Mouse (Mus musculus) retina, embryonic 14.5 days (tissue): ENCODE data around the gene Lrrc42.

Experiments used
- DNase-seq: peaks from one replicate; pipeline ENCODE4 v3.0.0-alpha.2; 2015; ENCODE audit warnings: low spot score

Gene Lrrc42

DNA sequence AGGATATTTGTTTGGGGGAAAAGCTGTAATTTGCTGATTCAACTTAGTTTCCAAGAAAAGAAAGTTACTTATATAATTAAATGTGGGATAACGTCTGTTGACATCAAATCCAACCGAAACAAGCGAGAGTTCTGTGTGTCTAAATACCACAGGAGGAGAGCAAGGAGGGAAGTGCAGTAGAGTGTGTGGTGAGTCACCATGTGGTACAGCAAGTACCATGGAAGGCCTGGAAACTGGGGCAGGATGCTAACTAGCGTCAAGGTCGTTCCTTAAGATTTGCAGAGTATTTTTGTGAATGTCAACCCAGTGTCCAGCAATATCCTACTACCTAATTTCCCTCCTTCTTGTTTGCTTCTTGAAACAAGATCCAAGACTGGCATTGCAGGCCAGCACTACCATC lies 55.3 kb downstream of the Lrrc42 start:
- no peak for DNase-seq

DNA sequence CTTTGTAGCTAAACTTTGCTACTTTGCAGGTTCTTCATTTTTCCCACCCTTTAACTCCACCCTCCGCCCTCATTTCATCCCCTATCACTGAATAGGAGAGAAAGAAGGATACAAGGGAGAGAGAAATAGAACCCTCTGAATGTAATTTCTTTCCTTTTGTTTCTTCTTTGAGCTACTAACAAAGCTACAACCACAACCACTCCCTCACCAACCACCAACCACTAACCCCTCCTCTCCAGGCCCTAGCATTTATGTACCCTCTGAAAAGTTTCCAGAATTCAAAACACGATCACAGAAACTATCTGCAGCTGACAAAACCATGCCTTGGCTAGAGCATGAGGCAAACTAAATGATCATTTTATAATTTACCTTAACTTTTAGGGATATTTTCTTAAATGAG lies 56.9 kb downstream of the Lrrc42 start:
- DNase-seq, result no peak

DNA sequence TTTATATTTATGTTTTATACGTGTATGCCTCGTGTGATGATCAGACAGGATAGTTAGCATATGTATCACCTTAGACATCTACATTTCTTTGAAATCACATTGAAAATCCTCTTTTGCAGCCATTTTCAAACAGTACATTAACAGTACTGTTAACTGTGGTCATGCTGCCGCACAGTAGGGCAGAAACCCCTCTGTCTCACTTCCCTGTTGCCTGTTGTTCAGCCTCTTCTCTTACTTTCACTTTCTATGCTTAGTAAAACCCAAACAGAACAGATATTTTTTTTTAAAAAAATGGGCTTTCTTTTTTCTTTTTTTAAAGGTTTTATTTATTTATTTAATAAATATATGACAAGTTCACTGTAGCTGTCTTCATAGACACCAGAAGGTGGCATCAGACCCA lies 59.5 kb downstream of the Lrrc42 start:
- DNase-seq, result no peak

DNA sequence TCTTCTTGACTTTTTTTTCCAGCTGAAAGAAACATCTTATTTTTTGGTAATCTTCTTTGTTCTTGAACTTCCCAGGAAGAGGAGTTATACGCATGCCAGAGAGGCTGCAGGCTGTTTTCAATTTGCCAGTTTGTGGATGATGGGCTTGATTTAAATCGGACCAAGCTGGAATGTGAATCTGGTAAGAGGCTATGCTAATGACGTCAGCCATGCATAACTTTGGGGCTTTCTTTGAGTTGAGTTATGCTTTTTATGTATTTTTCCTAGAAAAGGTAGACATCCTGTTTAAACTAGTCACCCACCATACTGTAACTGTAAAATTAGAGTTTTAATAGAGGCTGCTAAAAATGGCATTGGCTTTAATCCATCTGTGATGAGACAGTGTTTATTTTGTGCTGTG lies 67.6 kb downstream of the Lrrc42 start:
- DNase-seq, result no peak
